Mouse (Mus musculus): ENCODE results near the gene Tmem141.

Gene Tmem141

GRCm38 (mm10) chr2:25580621-25581101, 41.1 kb downstream of the Tmem141 start:
- in situ Hi-C loops (cut with MboI; ENCODE audit: low pct_unique_long_range_greater_than_20kb in 1 of 2, low sequenced_read_pairs in 2 of 2, unreplicated experiment in 1 of 2) = no loop called here

GRCm38 (mm10) chr2:25579737-25580460, 41.9 kb downstream of the Tmem141 start:
- in situ Hi-C loops (cut with MboI; ENCODE audit: low pct_unique_long_range_greater_than_20kb in 1 of 2, low sequenced_read_pairs in 2 of 2, unreplicated experiment in 1 of 2) = no loop called here

- in situ Hi-C loops (cut with MboI; ENCODE audit: low pct_unique_long_range_greater_than_20kb in 1 of 2, low sequenced_read_pairs in 2 of 2, unreplicated experiment in 1 of 2) = no loop called here
Measured at GRCm38 (mm10) chr2:25578796-25579736, 42.7 kb downstream of the Tmem141 start.

- in situ Hi-C loops (cut with MboI; ENCODE audit: low pct_unique_long_range_greater_than_20kb in 1 of 2, low sequenced_read_pairs in 2 of 2, unreplicated experiment in 1 of 2) = no loop called here
Measured at GRCm38 (mm10) chr2:25577951-25578795, 43.6 kb downstream of the Tmem141 start.

GRCm38 (mm10) chr2:25576965-25577891, 44.6 kb downstream of the Tmem141 start:
- in situ Hi-C loops (cut with MboI; ENCODE audit: low pct_unique_long_range_greater_than_20kb in 1 of 2, low sequenced_read_pairs in 2 of 2, unreplicated experiment in 1 of 2) = no loop called here

- in situ Hi-C loops (cut with MboI; ENCODE audit: low pct_unique_long_range_greater_than_20kb in 1 of 2, low sequenced_read_pairs in 2 of 2, unreplicated experiment in 1 of 2) = no loop called here
Measured at GRCm38 (mm10) chr2:25576028-25576850, 45.6 kb downstream of the Tmem141 start.

GRCm38 (mm10) chr2:25575432-25576027, 46.3 kb downstream of the Tmem141 start:
- in situ Hi-C loops (cut with MboI; ENCODE audit: low pct_unique_long_range_greater_than_20kb in 1 of 2, low sequenced_read_pairs in 2 of 2, unreplicated experiment in 1 of 2) = no loop called here

- in situ Hi-C loops (cut with MboI; ENCODE audit: low pct_unique_long_range_greater_than_20kb in 1 of 2, low sequenced_read_pairs in 2 of 2, unreplicated experiment in 1 of 2) = no loop called here
Measured at GRCm38 (mm10) chr2:25574579-25575431, 47.0 kb downstream of the Tmem141 start, which contains the start of the genes Mamdc4 and Phpt1. Gene Mamdc4, minus strand, starts transcription at chr2:25574845. Gene Phpt1, minus strand, starts transcription at chr2:25575224.

- in situ Hi-C loops (cut with MboI; ENCODE audit: low pct_unique_long_range_greater_than_20kb in 1 of 2, low sequenced_read_pairs in 2 of 2, unreplicated experiment in 1 of 2) = no loop called here
Measured at GRCm38 (mm10) chr2:25574136-25574535, 47.7 kb downstream of the Tmem141 start.

GRCm38 (mm10) chr2:25573068-25573467, 48.7 kb downstream of the Tmem141 start:
- in situ Hi-C loops (cut with MboI; ENCODE audit: low pct_unique_long_range_greater_than_20kb in 1 of 2, low sequenced_read_pairs in 2 of 2, unreplicated experiment in 1 of 2) = no loop called here

GRCm38 (mm10) chr2:25571221-25571620, 50.6 kb downstream of the Tmem141 start:
- in situ Hi-C loops (cut with MboI; ENCODE audit: low pct_unique_long_range_greater_than_20kb in 1 of 2, low sequenced_read_pairs in 2 of 2, unreplicated experiment in 1 of 2) = no loop called here

Measured in mouse embryonic stem cell (cell line).